Mouse (Mus musculus) CH12.LX (cell line): ENCODE measurements at regions not wholly inside any gene's neighbourhood (a gene's known extent, or its start where the extent isn't known, plus 50 kb on each side); places are given as distances from the start of the nearest gene placed in this dataset.

Experiments used
- CHD1 ChIP-seq: IDR thresholded peaks from 2 replicates; pipeline ENCODE4 v1.6.1; 2012; ENCODE audit warnings: low read depth, low read length, improper control_type of control experiment, inconsistent platforms
- CTCF ChIP-seq, 2 experiments: IDR thresholded peaks in 1 of 2; conservative IDR thresholded peaks in 1 of 2; 2 replicates each; pipeline ENCODE4 v1.5.1; 2011 to 2012; ENCODE audit warnings: low read depth in 2 of 2, low read length in 2 of 2, improper control_type of control experiment in 1 of 2, inconsistent platforms in 1 of 2, mild to moderate bottlenecking in 1 of 2, moderate library complexity in 1 of 2
- HCFC1 ChIP-seq: IDR thresholded peaks from 2 replicates; pipeline ENCODE4 v1.6.1; 2012; ENCODE audit warnings: low read depth, mild to moderate bottlenecking, inconsistent platforms, low read length, improper control_type of control experiment
- MAX ChIP-seq: IDR thresholded peaks from 2 replicates; pipeline ENCODE4 v1.6.1; 2011; ENCODE audit warnings: low read length, improper control_type of control experiment
- POLR2A ChIP-seq: IDR thresholded peaks from 2 replicates; pipeline ENCODE4 v1.6.1; 2011; ENCODE audit warnings: low read depth, mild to moderate bottlenecking, improper control_type of control experiment, low read length
- SIN3A ChIP-seq: IDR thresholded peaks from 2 replicates; pipeline ENCODE4 v1.6.1; 2012; ENCODE audit warnings: low read length, improper control_type of control experiment, inconsistent platforms
- USF1 ChIP-seq: IDR thresholded peaks from 2 replicates; pipeline ENCODE4 v1.6.1; 2014; ENCODE audit warnings: low read depth, mild to moderate bottlenecking, inconsistent platforms, low read length, improper control_type of control experiment

DNA sequence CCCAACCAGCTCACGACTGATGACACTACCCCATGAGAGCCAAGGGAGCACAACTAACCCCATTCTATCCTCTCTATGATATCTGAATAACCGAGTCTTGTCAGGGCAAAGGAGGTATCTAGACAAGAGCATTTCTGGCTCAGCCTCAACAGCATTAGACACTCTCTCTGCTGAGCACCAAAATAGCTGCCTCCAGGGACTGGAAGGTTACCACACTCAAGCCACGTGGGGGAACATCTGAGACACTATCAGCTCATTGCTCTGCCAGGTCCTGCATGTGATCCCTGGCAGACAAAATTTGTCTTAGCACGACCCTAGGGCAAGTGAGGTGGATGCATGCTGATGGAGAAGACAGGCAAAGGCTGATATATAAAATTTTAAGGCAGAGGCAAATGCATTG, 436.4 kb upstream of the Fam19a5 start:
- TF ChIP-seq CTCF (conservative IDR thresholded peaks at IDR 0.05 in 1 of 2, IDR thresholded peaks at IDR 0.05 in 1 of 2; ENCODE audit: low read depth in 2 of 2, low read length in 2 of 2) (no peak), MAX (no peak), POLR2A (no peak), HCFC1 (no peak), SIN3A (no peak), USF1 (no peak), CHD1 (no peak)
